Comparison of ENCODE assay signal across 13 mouse cellular contexts in the genomic region with DNA sequence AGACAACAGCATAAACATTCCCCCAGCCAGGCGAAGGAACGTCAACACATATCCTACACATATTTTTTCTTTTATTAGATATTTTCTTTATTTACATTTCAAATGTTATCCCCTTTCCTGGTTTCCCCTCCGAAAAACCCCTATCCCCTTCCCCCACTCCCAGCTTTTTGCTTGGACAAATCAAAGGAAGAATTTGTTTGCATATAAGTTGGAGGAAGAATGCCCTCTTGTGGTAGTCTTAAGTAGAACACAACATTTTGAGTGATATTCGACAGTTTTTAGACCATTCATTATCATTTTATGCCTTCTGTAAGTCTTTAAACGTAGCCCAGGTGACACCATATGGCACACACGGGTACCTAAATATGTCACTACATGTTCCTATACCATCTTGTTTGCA. TPM values are rescaled to one million over a fixed set of nuclear protein-coding genes. Genes with fewer than 3 reads are reported as not detected.
DNase-seq lines count a peak whose midpoint lies in the region; ATAC-seq lines count a peak whose summit lies in the region.
"Had no signal": no experiment of that assay in that cellular context is flagged by ENCODE, and none has a peak within 500 bp of the region (broad histone marks: within the 10 kb centered on the region; RNA-seq: fewer than 3 reads in every experiment).

No protein-coding gene starts in this region.

- no peak for ATAC-seq in CD4-positive, CD25-positive, alpha-beta regulatory T cell, adult 4 months
- ATAC-seq in kidney, embryonic 15.5 days (replicated peaks; ENCODE audit: low FRiP score) = no peak
- no peak for ATAC-seq in neural tube, embryonic 15.5 days (ENCODE audit: low FRiP score)

- H3K27me3 ChIP-seq in kidney, embryonic 15.5 days = no peaks in the 10 kb centered on the region
- H3K27me3 ChIP-seq in neural tube, embryonic 15.5 days (replicated peaks) = no peaks in the 10 kb centered on the region
- H3K27me3 ChIP-seq: embryonic facial prominence, embryonic 13.5 days; limb, embryonic 15.5 days had no signal

- no peak overlapping the region for H3K4me3 ChIP-seq in kidney, embryonic 15.5 days (replicated peaks)
- H3K4me3 ChIP-seq in neural tube, embryonic 15.5 days (replicated peaks) = no peak overlapping the region
- H3K4me3 ChIP-seq: embryonic facial prominence, embryonic 13.5 days; limb, embryonic 15.5 days had no signal

- H3K4me1 ChIP-seq in kidney, embryonic 15.5 days = no peaks in the 10 kb centered on the region
- peaks cover 9% of the 10 kb centered on the region; the same call in 1 of the 2 replicates for H3K4me1 ChIP-seq in neural tube, embryonic 15.5 days
- H3K4me1 ChIP-seq: limb, embryonic 15.5 days had no signal

- H3K36me3 ChIP-seq in kidney, embryonic 15.5 days = no peaks in the 10 kb centered on the region; the same call in 1 of the 2 replicates
- H3K36me3 ChIP-seq in neural tube, embryonic 15.5 days = no peaks in the 10 kb centered on the region
- H3K36me3 ChIP-seq: embryonic facial prominence, embryonic 13.5 days; limb, embryonic 15.5 days had no signal

- no peaks in the 10 kb centered on the region for H3K9me3 ChIP-seq in kidney, embryonic 15.5 days (replicated peaks)
- no peaks in the 10 kb centered on the region for H3K9me3 ChIP-seq in neural tube, embryonic 15.5 days (replicated peaks)
- H3K9me3 ChIP-seq: embryonic facial prominence, embryonic 13.5 days; limb, embryonic 15.5 days had no signal

- DNase-seq in CD4-positive, CD25-positive, alpha-beta regulatory T cell, adult 2 months (ENCODE audit: low read depth, low spot score) = peak; percentile 46
- DNase-seq in kidney, adult 9 months = peak; percentile 5
- DNase-seq in A20 (ENCODE audit: low read depth, low spot score) = peak; percentile 25
- peak; percentile 48 for DNase-seq in embryo, embryonic 11 days
- no peak for DNase-seq in B cell, adult 2 months
- DNase-seq: adrenal gland, postnatal 14 days; heart, postnatal 4 days had no signal

- H3K27ac ChIP-seq in kidney, embryonic 15.5 days = no peak overlapping the region
- no peak overlapping the region for H3K27ac ChIP-seq in neural tube, embryonic 15.5 days (replicated peaks)
- H3K27ac ChIP-seq: embryonic facial prominence, embryonic 13.5 days; limb, embryonic 15.5 days had no signal

- no peak overlapping the region for H3K9ac ChIP-seq in kidney, embryonic 15.5 days
- no peak overlapping the region for H3K9ac ChIP-seq in neural tube, embryonic 15.5 days (replicated peaks)
- H3K9ac ChIP-seq: embryonic facial prominence, embryonic 13.5 days; limb, embryonic 15.5 days had no signal

- H3K4me2 ChIP-seq in kidney, embryonic 15.5 days = no peak overlapping the region
- H3K4me2 ChIP-seq in neural tube, embryonic 15.5 days = no peak overlapping the region
- H3K4me2 ChIP-seq: embryonic facial prominence, embryonic 13.5 days; limb, embryonic 15.5 days had no signal

- WGBS in kidney, embryonic 15.5 days = 40% methylated on average over 6 of the region's 6 CpGs
- WGBS in neural tube, embryonic 15.5 days = 51% methylated on average over 6 of the region's 6 CpGs

RNA-seq across cellular contexts. Expression of gene Gm45261, which starts 54.6 kb away (rescaled TPM):
- polyA plus RNA-seq in CD4-positive, CD25-positive, alpha-beta regulatory T cell, adult 4 months (2017; shearing (Covaris generic)) = not detected
- polyA plus RNA-seq in kidney, embryonic 15.5 days (2015; fragmentation: Nextera tagmentation; extraction: Ambion mirVana) = not detected in 2 replicates
- not detected in 2 replicates for polyA plus RNA-seq in neural tube, embryonic 15.5 days (2015; fragmentation: Nextera tagmentation; extraction: Ambion mirVana)
- polyA plus RNA-seq: embryonic facial prominence, embryonic 13.5 days; limb, embryonic 15.5 days; stomach, embryonic 14.5 days had no signal

Comparison
In these comparisons a context has a peak if more than half of its experiments do, and no peak if none do; other contexts are left out.
1. DNase-seq: peak in CD4-positive, CD25-positive, alpha-beta regulatory T cell, adult 2 months (single experiment), kidney, adult 9 months (single experiment), A20 (single experiment) and embryo, embryonic 11 days (single experiment); none in B cell, adult 2 months (0 of 2).